Mouse (Mus musculus): ENCODE results near the gene Oas1f. TPM values are rescaled to one million over a fixed set of nuclear protein-coding genes. Genes with fewer than 3 reads are reported as not detected.
"Not testable (repeated sequence)": the region's sequence is repeated elsewhere in the genome, so short reads cannot be mapped to it uniquely, and the experiment has no call there.

Gene Oas1f
- total RNA-seq, 1 experiment, result 0.45 TPM

DNA sequence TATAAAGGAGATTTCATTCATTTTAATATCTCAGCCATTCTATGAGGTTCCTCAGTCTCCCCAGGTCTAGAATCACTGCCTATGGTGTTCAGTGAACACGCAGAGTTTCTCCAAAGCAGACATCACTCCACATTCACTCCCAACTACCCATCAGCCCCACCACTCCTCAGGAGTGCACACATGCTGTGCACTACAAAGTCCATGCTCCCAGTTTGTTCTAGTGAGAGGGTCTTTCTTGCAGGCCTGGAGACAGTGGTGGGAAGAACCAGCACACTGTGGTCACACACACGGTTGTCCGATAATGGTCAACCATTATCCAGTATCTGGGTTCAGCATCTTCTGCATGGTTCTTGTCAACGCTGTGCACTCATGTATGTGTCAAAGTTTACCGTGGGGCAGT is 54.9 kb downstream of the Oas1f start:
- no peak for DNase-seq (ENCODE audit: low read depth, low spot score)
- Histone ChIP-seq H3K27ac (ENCODE audit: insufficient read depth, low read depth, low read length, poor library complexity, severe bottlenecking) (no peak overlapping the region), H3K4me1 (ENCODE audit: control insufficient read depth in 2 of 2, insufficient read depth in 2 of 2, low read length in 2 of 2, poor library complexity in 1 of 2) (peaks cover 0 to 2% of the 10 kb centered on the region in 2 experiments; a peak in 1 of 4 replicates), H3K9ac (ENCODE audit: insufficient read depth, low read depth, low read length, poor library complexity, severe bottlenecking) (no peak overlapping the region), H3K36me3 (ENCODE audit: control insufficient read depth, insufficient read depth, low read length, poor library complexity, severe bottlenecking) (peaks cover 4% of the 10 kb centered on the region; the same call in 1 of the 2 replicates), H3K4me3 (ENCODE audit: insufficient read depth in 1 of 2, low read depth in 1 of 2, low read length in 2 of 2, poor library complexity in 1 of 2, severe bottlenecking in 1 of 2) (no peak overlapping the region), H3K9me3 (ENCODE audit: control insufficient read depth, insufficient read depth, low read depth, low read length) (no peaks in the 10 kb centered on the region)
- TF ChIP-seq ZC3H11A (IDR thresholded peaks at IDR 0.05; ENCODE audit: borderline replicate concordance, low read depth, low read length) (no peak), CHD2 (IDR thresholded peaks at IDR 0.05; ENCODE audit: low read depth, low read length) (no peak), ZNF384 (IDR thresholded peaks at IDR 0.05; ENCODE audit: low read depth, low read length) (no peak), HCFC1 (IDR thresholded peaks at IDR 0.05; ENCODE audit: borderline replicate concordance, insufficient read depth, low read length) (no peak), MAFK (IDR thresholded peaks at IDR 0.05; ENCODE audit: insufficient read depth, low read depth, low read length) (no peak)
- in situ Hi-C loops (cut with MboI; ENCODE audit: low sequenced_read_pairs in 2 of 2, unreplicated experiment in 2 of 2), result no loop called here

GRCm38 (mm10) chr5:120906791-120907733 is 59.9 kb downstream of the Oas1f start, which contains the start of gene Oas1a:
Gene Oas1a (minus strand): TSS chr5:120907521.
- peak within 1 kb of the TSS; percentile 1 to 54; a peak in 3 of 4 replicates for H3K4me3 ChIP-seq (ENCODE audit: insufficient read depth in 1 of 2, low read depth in 1 of 2, low read length in 2 of 2, poor library complexity in 1 of 2, severe bottlenecking in 1 of 2)
- H3K36me3 ChIP-seq (ENCODE audit: control insufficient read depth, insufficient read depth, low read length, poor library complexity, severe bottlenecking); DNase-seq (ENCODE audit: low read depth, low spot score); in situ Hi-C loops (cut with MboI; ENCODE audit: low sequenced_read_pairs in 2 of 2, unreplicated experiment in 2 of 2); H3K9me3 ChIP-seq (ENCODE audit: control insufficient read depth, insufficient read depth, low read depth, low read length); H3K9ac ChIP-seq (ENCODE audit: insufficient read depth, low read depth, low read length, poor library complexity, severe bottlenecking): not testable (repeated sequence)
- peak within 1 kb of the TSS; percentile 33; the same call in 1 of the 2 replicates for H3K27ac ChIP-seq (ENCODE audit: insufficient read depth, low read depth, low read length, poor library complexity, severe bottlenecking)
- H3K4me1 ChIP-seq (ENCODE audit: control insufficient read depth in 2 of 2, insufficient read depth in 2 of 2, low read length in 2 of 2, poor library complexity in 1 of 2), result peaks cover 2 to 11% of the 10 kb centered on the region in 2 experiments; a peak in 1 of 4 replicates

Other genes with a start within 250 kb of the Oas1f start
- gene Rita1, start 234.8 kb upstream of the Oas1f start, total RNA-seq (2012; rRNA removed), result 20.6 and 23.7 TPM in 2 replicates
- gene Ddx54, start 234.6 kb upstream of the Oas1f start, total RNA-seq (2012; rRNA removed), result 90.7 and 108 TPM in 2 replicates
- not detected in 2 replicates for gene Cfap73, start 213.1 kb upstream of the Oas1f start, total RNA-seq (2012; rRNA removed)
- gene Rasal1, start 198.6 kb upstream of the Oas1f start, total RNA-seq (2012; rRNA removed), result 3.5 and 6.9 TPM in 2 replicates
- gene Dtx1, start 135.4 kb upstream of the Oas1f start, total RNA-seq (2012; rRNA removed), result 13.6 and 29.4 TPM in 2 replicates
- gene Oas2, start 97.5 kb upstream of the Oas1f start, total RNA-seq (2012; rRNA removed), result 0.85 and 1.3 TPM in 2 replicates
- gene Oas3, start 69.7 kb upstream of the Oas1f start, total RNA-seq (2012; rRNA removed), result 1.6 and 2.4 TPM in 2 replicates
- 0.18 and 0.32 TPM in 2 replicates for gene Oas1e, start 51.8 kb upstream of the Oas1f start, total RNA-seq (2012; rRNA removed)
- gene Oas1c, start 34.9 kb upstream of the Oas1f start, total RNA-seq (2012; rRNA removed), result 1.2 and 1.6 TPM in 2 replicates
- gene Oas1h, start 14.1 kb downstream of the Oas1f start, total RNA-seq (2012; rRNA removed), result not detected in 2 replicates
- gene Oas1g, start 40.2 kb downstream of the Oas1f start, total RNA-seq (2012; rRNA removed), result 9.1 and 9.6 TPM in 2 replicates
- 7.8 and 10.7 TPM in 2 replicates for gene Oas1a, start 60.2 kb downstream of the Oas1f start, total RNA-seq (2012; rRNA removed)
- 0.63 and 1.2 TPM in 2 replicates for gene Oas1d, start 67.2 kb downstream of the Oas1f start, total RNA-seq (2012; rRNA removed)
- gene Rph3a, start 162.7 kb downstream of the Oas1f start, total RNA-seq (2012; rRNA removed), result 0.09 TPM in 1 of 2 replicates, not detected in the other

All from ES-E14 (cell line).